Mouse (Mus musculus) intestine, embryonic 16.5 days (tissue): ENCODE measurements around the gene Bco1. TPM values are rescaled to one million over a fixed set of nuclear protein-coding genes. Genes with fewer than 3 reads are reported as not detected.

ENCODE experiments used
- ATAC-seq: fragments of 200-750 bp; cut with Nextera tagmentation; 2 replicates; pipeline ENCODE4 v1.8.0; 2017; ENCODE audit warnings: moderate TSS enrichment, moderate library complexity
- H3K27ac ChIP-seq: fragments of 300-500 bp; sonication (generic); 2 replicates; pipeline ENCODE4 v1.5.1; 2014; ENCODE audit warnings: mild to moderate bottlenecking, low read length
- H3K27me3 ChIP-seq: fragments of 300-500 bp; sonication (generic); replicated peaks from 2 replicates; pipeline ENCODE4 v1.6.1; 2014; ENCODE audit warnings: low read length, control low read depth, mixed read lengths; ENCODE audit not compliant: control insufficient read depth, insufficient read depth
- H3K36me3 ChIP-seq: fragments of 300-500 bp; sonication (generic); 2 replicates; pipeline ENCODE4 v1.6.1; 2014; ENCODE audit warnings: low read length, control low read depth; ENCODE audit not compliant: control insufficient read depth, insufficient read depth
- H3K4me1 ChIP-seq: fragments of 300-500 bp; sonication (generic); 2 replicates; pipeline ENCODE4 v1.6.1; 2014; ENCODE audit warnings: low read length, control low read depth, mixed read lengths; ENCODE audit not compliant: control insufficient read depth, insufficient read depth
- H3K4me2 ChIP-seq: fragments of 300-500 bp; sonication (generic); 2 replicates; pipeline ENCODE4 v1.6.1; 2014; ENCODE audit warnings: low read depth, low read length, control low read depth
- H3K4me3 ChIP-seq: fragments of 300-500 bp; sonication (generic); 2 replicates; pipeline ENCODE4 v1.5.1; 2014; ENCODE audit warnings: mild to moderate bottlenecking, low read length
- H3K9ac ChIP-seq: fragments of 300-500 bp; sonication (generic); 2 replicates; pipeline ENCODE4 v1.6.1; 2014; ENCODE audit warnings: low read depth, low read length
- H3K9me3 ChIP-seq: fragments of 300-500 bp; sonication (generic); 2 replicates; pipeline ENCODE4 v1.6.1; 2016; ENCODE audit warnings: low read length, control low read depth; ENCODE audit not compliant: control insufficient read depth
- WGBS: fragments of 180-500 bp; shearing (Covaris S2); extraction: QIAGEN DNeasy Blood & Tissue Kit; methylation state at CpG from one replicate; pipeline ENCODE4 v1.1.7; 2014; 5-methylcytosine and 5-hydroxymethylcytosine counted together
- polyA plus RNA-seq: library from polyadenylated mRNA; unstranded; fragments of >200 nt; fragmentation: Nextera tagmentation; extraction: Ambion mirVana; gene quantifications from 2 replicates; pipeline ENCODE4 v1.2.1, GENCODE M21; 2015

The Bco1 gene
- polyA plus RNA-seq, 1 experiment from 2014 or later, result 1.2 TPM

- no peaks in the 10 kb centered on the region for H3K36me3 ChIP-seq
- no peaks in the 10 kb centered on the region for H3K27me3 ChIP-seq
- H3K4me1 ChIP-seq, result peaks cover 19% of the 10 kb centered on the region
- H3K27ac ChIP-seq, result peak overlapping the region; percentile 83
- peak overlapping the region; percentile 97 for H3K9ac ChIP-seq
- H3K4me2 ChIP-seq, result peak overlapping the region; percentile 76
- no peaks in the 10 kb centered on the region for H3K9me3 ChIP-seq
- peak; percentile 32 for ATAC-seq
- H3K4me3 ChIP-seq, result peak overlapping the region; percentile 99
- WGBS, result 9% methylated on average over 33 of the region's 33 CpGs
Observed at GRCm38 (mm10) chr8:117156866-117157768, 61.5 kb downstream of the Bco1 start.

GRCm38 (mm10) chr8:117157769-117158091, 62.1 kb downstream of the Bco1 start:
- peak; percentile 96 for ATAC-seq
- WGBS, result 0% methylated on average over 45 of the region's 45 CpGs

GRCm38 (mm10) chr8:117158135-117158761, 62.6 kb downstream of the Bco1 start, which contains the start of gene Gan:
TSS of gene Gan (plus strand) at chr8:117158135.
- Histone ChIP-seq H3K27ac (peak within 1 kb of the TSS; percentile 86), H3K4me3 (peak within 1 kb of the TSS; percentile 99), H3K4me2 (peak within 1 kb of the TSS; percentile 76), H3K27me3 (no peaks in the 10 kb centered on the region), H3K4me1 (peaks cover 19% of the 10 kb centered on the region), H3K9ac (peak within 1 kb of the TSS; percentile 97), H3K36me3 (no peaks in the 10 kb centered on the region), H3K9me3 (no peaks in the 10 kb centered on the region)
- under 1% methylated on average over 65 of the region's 65 CpGs for WGBS
- peak; percentile 70 for ATAC-seq

More at GRCm38 (mm10) chr8:117157769-117158091, 62.1 kb downstream of the Bco1 start:
- Histone ChIP-seq H3K4me3 (peak overlapping the region; percentile 99), H3K4me1 (peaks cover 19% of the 10 kb centered on the region), H3K36me3 (no peaks in the 10 kb centered on the region), H3K27me3 (no peaks in the 10 kb centered on the region), H3K9me3 (no peaks in the 10 kb centered on the region), H3K27ac (peak overlapping the region; percentile 86), H3K9ac (peak overlapping the region; percentile 97), H3K4me2 (peak overlapping the region; percentile 76)

- H3K27ac ChIP-seq, result no peak overlapping the region
- 56% methylated on average over 5 of the region's 5 CpGs for WGBS
- H3K4me2 ChIP-seq, result peak overlapping the region; percentile 65
- H3K9me3 ChIP-seq, result no peaks in the 10 kb centered on the region
- H3K9ac ChIP-seq, result no peak overlapping the region
- no peak for ATAC-seq
- H3K36me3 ChIP-seq, result no peaks in the 10 kb centered on the region
- H3K27me3 ChIP-seq, result no peaks in the 10 kb centered on the region
- peak overlapping the region; percentile 99 for H3K4me3 ChIP-seq
- H3K4me1 ChIP-seq, result peaks cover 19% of the 10 kb centered on the region
Observed at GRCm38 (mm10) chr8:117159031-117159430, 63.4 kb downstream of the Bco1 start.

- no peak overlapping the region for H3K9ac ChIP-seq
- 75% methylated on average over 4 of the region's 4 CpGs for WGBS
- H3K4me1 ChIP-seq, result peaks cover 14% of the 10 kb centered on the region
- no peaks in the 10 kb centered on the region for H3K9me3 ChIP-seq
- no peak overlapping the region for H3K4me3 ChIP-seq
- no peak overlapping the region for H3K4me2 ChIP-seq
- no peaks in the 10 kb centered on the region for H3K36me3 ChIP-seq
- H3K27ac ChIP-seq, result no peak overlapping the region
- H3K27me3 ChIP-seq, result no peaks in the 10 kb centered on the region
- no peak for ATAC-seq
Observed at GRCm38 (mm10) chr8:117164912-117165311, 69.3 kb downstream of the Bco1 start.

GRCm38 (mm10) chr8:117165542-117165941, 69.9 kb downstream of the Bco1 start:
- peaks cover 14% of the 10 kb centered on the region for H3K4me1 ChIP-seq
- H3K9ac ChIP-seq, result no peak overlapping the region
- no peak overlapping the region for H3K27ac ChIP-seq
- H3K9me3 ChIP-seq, result no peaks in the 10 kb centered on the region
- no peaks in the 10 kb centered on the region for H3K27me3 ChIP-seq
- no peak overlapping the region for H3K4me2 ChIP-seq
- WGBS, result 92% methylated on average over 4 of the region's 4 CpGs
- H3K36me3 ChIP-seq, result no peaks in the 10 kb centered on the region
- no peak for ATAC-seq
- no peak overlapping the region for H3K4me3 ChIP-seq

- Histone ChIP-seq H3K9ac (no peak overlapping the region), H3K4me1 (peaks cover 14% of the 10 kb centered on the region), H3K4me2 (no peak overlapping the region), H3K4me3 (no peak overlapping the region), H3K9me3 (no peaks in the 10 kb centered on the region), H3K27me3 (no peaks in the 10 kb centered on the region), H3K36me3 (no peaks in the 10 kb centered on the region), H3K27ac (no peak overlapping the region)
- WGBS, result 89% methylated on average over 2 of the region's 2 CpGs
- no peak for ATAC-seq
Observed at GRCm38 (mm10) chr8:117166515-117166914, 70.9 kb downstream of the Bco1 start.

- no peak for ATAC-seq
- Histone ChIP-seq H3K4me1 (peaks cover 14% of the 10 kb centered on the region), H3K9me3 (no peaks in the 10 kb centered on the region), H3K4me2 (no peak overlapping the region), H3K27me3 (no peaks in the 10 kb centered on the region), H3K4me3 (no peak overlapping the region), H3K36me3 (no peaks in the 10 kb centered on the region), H3K27ac (no peak overlapping the region), H3K9ac (0 out of 2 replicates have a peak overlapping the region, but pooled peaks have one; percentile 24)
- 72% methylated on average over 8 of the region's 8 CpGs for WGBS
Observed at GRCm38 (mm10) chr8:117167243-117167883, 71.7 kb downstream of the Bco1 start.

GRCm38 (mm10) chr8:117168378-117168777, 72.7 kb downstream of the Bco1 start:
- Histone ChIP-seq H3K9ac (no peak overlapping the region), H3K4me2 (no peak overlapping the region), H3K9me3 (no peaks in the 10 kb centered on the region), H3K27ac (no peak overlapping the region), H3K27me3 (no peaks in the 10 kb centered on the region), H3K36me3 (no peaks in the 10 kb centered on the region), H3K4me3 (no peak overlapping the region), H3K4me1 (peaks cover 19% of the 10 kb centered on the region)
- WGBS, result 73% methylated on average over 9 of the region's 9 CpGs
- ATAC-seq, result peak; percentile 40; the same call in 1 of the 2 replicates
